Mouse (Mus musculus) erythroblast, embryonic 14.5 days (primary cell): ENCODE data around the gene Exoc4. TPM values are rescaled to one million over a fixed set of nuclear protein-coding genes. Genes with fewer than 3 reads are reported as not detected.

ENCODE experiments used
- H3K27me3 ChIP-seq: 2 replicates; pipeline ENCODE4 v1.6.1; 2012; ENCODE audit warnings: inconsistent platforms; ENCODE audit not compliant: control insufficient read depth
- H3K36me3 ChIP-seq: 2 replicates; pipeline ENCODE4 v1.6.1; 2012; ENCODE audit warnings: mild to moderate bottlenecking, inconsistent platforms; ENCODE audit not compliant: control insufficient read depth
- H3K4me1 ChIP-seq: 2 replicates; pipeline ENCODE4 v1.6.1; 2012; ENCODE audit warnings: inconsistent platforms; ENCODE audit not compliant: control insufficient read depth
- H3K4me3 ChIP-seq: replicated peaks from 2 replicates; pipeline ENCODE3; 2012; ENCODE audit warnings: moderate library complexity, mild to moderate bottlenecking, inconsistent platforms
- H3K9me3 ChIP-seq: 2 replicates; pipeline ENCODE4 v1.6.1; 2012; ENCODE audit warnings: low read length, inconsistent platforms, mixed read lengths; ENCODE audit not compliant: control insufficient read depth
- GATA1 ChIP-seq: IDR thresholded peaks from 2 replicates; pipeline ENCODE4 v1.6.1; 2012; ENCODE audit warnings: low read length, inconsistent platforms, mixed read lengths
- TAL1 ChIP-seq: IDR thresholded peaks from 3 replicates; pipeline ENCODE4 v1.6.1; 2012; ENCODE audit warnings: low read length, inconsistent platforms, mixed read lengths
- polyA plus RNA-seq: library from polyadenylated mRNA; stranded (reverse); fragments of >175 nt; gene quantifications from 2 replicates; pipeline ENCODE4 v1.2.3, GENCODE M21; 2012

Exoc4 gene
- polyA plus RNA-seq, 1 experiment = 0.65 TPM

GRCm38 (mm10) chr6:34000644-34001043 is 751.8 kb downstream of the Exoc4 start:
- TF ChIP-seq GATA1 (no peak), TAL1 (no peak)
- Histone ChIP-seq H3K9me3 (no peaks in the 10 kb centered on the region), H3K36me3 (no peaks in the 10 kb centered on the region)

GRCm38 (mm10) chr6:34003033-34003432 is 754.1 kb downstream of the Exoc4 start:
- Histone ChIP-seq H3K9me3 (no peaks in the 10 kb centered on the region), H3K27me3 (no peaks in the 10 kb centered on the region), H3K4me1 (no peaks in the 10 kb centered on the region), H3K36me3 (no peaks in the 10 kb centered on the region), H3K4me3 (no peak overlapping the region)
- TF ChIP-seq GATA1 = no peak
- no peak for TF ChIP-seq TAL1

More at GRCm38 (mm10) chr6:34000644-34001043, 751.8 kb downstream of the Exoc4 start:
- Histone ChIP-seq H3K27me3 (no peaks in the 10 kb centered on the region), H3K4me1 (no peaks in the 10 kb centered on the region), H3K4me3 (no peak overlapping the region)

- no peak overlapping the region for H3K4me3 ChIP-seq
- no peak for TF ChIP-seq GATA1
- TF ChIP-seq TAL1 = no peak
- no peaks in the 10 kb centered on the region for H3K4me1 ChIP-seq
- peaks cover 7% of the 10 kb centered on the region; the same call in 1 of the 2 replicates for H3K9me3 ChIP-seq
- no peaks in the 10 kb centered on the region for H3K36me3 ChIP-seq
- no peaks in the 10 kb centered on the region for H3K27me3 ChIP-seq
Measured at GRCm38 (mm10) chr6:34013469-34013868, 764.6 kb downstream of the Exoc4 start.

Other genes starting within 250 kb of the Exoc4 start
- gene Chchd3, start 188.8 kb upstream of the Exoc4 start, polyA plus RNA-seq = 9.4 and 13.0 TPM in 2 replicates